Mouse (Mus musculus): ENCODE measurements around the gene Farp1. TPM values are rescaled to one million over a fixed set of nuclear protein-coding genes. Genes with fewer than 3 reads are reported as not detected.
"Not testable (repeated sequence)": the region's sequence is repeated elsewhere in the genome, so short reads cannot be mapped to it uniquely, and the experiment has no call there.

Farp1 gene
- polyA plus RNA-seq, 1 experiment from 2014 or later = 22.4 TPM

DNA sequence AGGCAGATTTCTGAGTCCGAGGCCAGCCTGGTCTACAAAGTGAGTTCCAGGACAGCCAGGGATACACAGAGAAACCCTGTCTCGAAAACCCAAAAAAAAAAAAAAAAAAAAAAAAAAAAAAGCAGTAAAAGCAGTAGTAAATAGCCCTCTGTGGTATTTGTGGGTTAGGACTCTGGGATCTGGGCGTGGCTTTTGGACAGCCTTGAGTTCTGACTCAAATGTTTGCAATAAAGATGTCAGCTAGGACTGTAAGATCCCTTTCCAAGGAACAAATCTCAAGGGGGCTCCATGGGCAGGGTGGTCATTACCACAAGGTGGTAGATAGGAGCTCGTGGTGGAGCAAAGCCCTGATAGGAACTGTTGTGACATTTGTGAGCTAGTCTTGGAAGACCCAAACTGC lies 16.0 kb downstream of the Farp1 start:
- H3K9me3 ChIP-seq (ENCODE audit: control insufficient read depth, low read length); H3K4me3 ChIP-seq (ENCODE audit: low read depth, low read length); ATAC-seq (ENCODE audit: low FRiP score); H3K36me3 ChIP-seq (ENCODE audit: control insufficient read depth, insufficient read depth, low read length); H3K4me2 ChIP-seq; H3K27me3 ChIP-seq (ENCODE audit: control insufficient read depth, insufficient read depth, low read length); H3K27ac ChIP-seq (ENCODE audit: low read depth, low read length); DNase-seq (ENCODE audit: low spot score, missing footprints); H3K9ac ChIP-seq (ENCODE audit: low read length): not testable (repeated sequence)
- 88% methylated on average over 3 of the region's 4 CpGs for WGBS
- peaks cover 16% of the 10 kb centered on the region for H3K4me1 ChIP-seq (ENCODE audit: control insufficient read depth, insufficient read depth, low read length)

DNA sequence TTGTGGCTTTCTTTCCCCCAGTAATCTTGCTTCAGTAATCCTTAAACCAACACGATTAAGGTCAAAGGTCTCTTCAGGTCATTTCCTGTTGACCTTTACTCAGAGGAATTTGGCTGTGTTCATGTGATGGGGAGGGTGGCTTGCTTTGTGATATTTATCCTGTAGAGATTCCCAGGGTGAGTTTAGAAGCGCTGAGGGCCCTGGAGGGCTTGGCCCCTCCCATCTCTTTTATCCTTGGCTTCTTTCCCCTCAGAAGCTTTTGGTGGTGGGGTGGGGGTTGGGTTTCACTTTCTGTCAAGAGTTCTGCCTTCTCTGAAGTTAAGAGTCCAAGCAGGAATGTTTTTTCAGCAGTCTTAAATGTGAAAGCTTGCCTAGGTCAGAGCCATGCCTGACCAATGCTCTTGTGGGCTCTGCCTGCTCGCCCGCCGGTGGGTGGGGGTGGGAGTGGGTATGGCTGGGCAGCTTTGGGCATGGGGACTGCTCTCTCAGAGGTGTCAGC lies 18.1 kb downstream of the Farp1 start:
- Histone ChIP-seq H3K27me3 (ENCODE audit: control insufficient read depth, insufficient read depth, low read length) (peaks cover 9% of the 10 kb centered on the region), H3K9me3 (ENCODE audit: control insufficient read depth, low read length) (no peaks in the 10 kb centered on the region), H3K27ac (ENCODE audit: low read depth, low read length) (no peak overlapping the region), H3K36me3 (ENCODE audit: control insufficient read depth, insufficient read depth, low read length) (no peaks in the 10 kb centered on the region), H3K4me2 (peak overlapping the region; percentile 18; the same call in 1 of the 2 replicates), H3K4me3 (ENCODE audit: low read depth, low read length) (no peak overlapping the region), H3K9ac (ENCODE audit: low read length) (no peak overlapping the region), H3K4me1 (ENCODE audit: control insufficient read depth, insufficient read depth, low read length) (peaks cover 16% of the 10 kb centered on the region)
- DNase-seq (ENCODE audit: low spot score, missing footprints) (peak; percentile 90), ATAC-seq (ENCODE audit: low FRiP score) (peak; percentile 82)
- 0% methylated on average over 5 of the region's 5 CpGs for WGBS

DNA sequence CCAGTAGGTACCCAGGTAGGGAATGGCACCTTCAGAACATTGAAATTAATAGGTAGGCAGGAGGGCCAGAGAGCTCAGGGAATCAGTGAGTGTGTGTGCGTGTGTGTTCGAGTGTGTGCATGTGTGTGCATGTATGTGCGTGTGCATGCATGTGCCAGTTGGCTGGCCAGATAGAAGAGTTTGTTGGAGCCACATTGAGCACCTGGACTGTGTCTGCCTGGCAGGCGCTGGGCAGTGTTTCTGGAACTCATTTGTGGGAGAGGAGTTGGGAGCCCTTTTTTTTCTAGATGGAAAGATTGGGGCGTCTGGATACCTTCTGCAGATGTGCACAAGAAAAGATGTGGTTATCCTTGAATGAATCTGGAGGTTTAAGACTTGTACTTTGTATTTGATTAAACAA lies 19.1 kb downstream of the Farp1 start:
- Histone ChIP-seq H3K4me1 (ENCODE audit: control insufficient read depth, insufficient read depth, low read length) (peaks cover 18% of the 10 kb centered on the region), H3K9ac (ENCODE audit: low read length) (no peak overlapping the region), H3K27ac (ENCODE audit: low read depth, low read length) (no peak overlapping the region), H3K36me3 (ENCODE audit: control insufficient read depth, insufficient read depth, low read length) (no peaks in the 10 kb centered on the region), H3K27me3 (ENCODE audit: control insufficient read depth, insufficient read depth, low read length) (peaks cover 9% of the 10 kb centered on the region), H3K4me2 (no peak overlapping the region), H3K4me3 (ENCODE audit: low read depth, low read length) (no peak overlapping the region), H3K9me3 (ENCODE audit: control insufficient read depth, low read length) (no peaks in the 10 kb centered on the region)
- WGBS = 60% methylated on average over 5 of the region's 5 CpGs
- DNase-seq (ENCODE audit: low spot score, missing footprints) (no peak), ATAC-seq (ENCODE audit: low FRiP score) (no peak)

DNA sequence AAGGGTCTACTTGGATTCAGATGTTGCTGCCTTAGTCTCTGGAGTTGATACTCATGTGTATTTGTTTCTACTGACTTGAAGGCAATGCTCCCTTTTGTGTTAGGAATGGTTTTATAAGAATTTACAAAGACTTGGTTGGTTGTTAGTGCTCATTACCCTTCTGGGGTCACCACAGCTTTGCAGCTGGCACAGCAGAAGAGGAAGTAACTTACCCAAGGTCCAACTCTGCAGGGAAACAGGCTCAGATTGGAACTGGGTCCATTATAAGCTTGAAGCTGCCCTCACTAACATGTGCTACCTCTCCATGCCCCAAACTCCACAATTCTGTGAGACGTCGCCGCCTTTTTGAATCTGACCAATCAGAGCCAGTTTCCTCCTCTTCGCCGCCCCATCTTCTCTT lies 22.8 kb downstream of the Farp1 start:
- Histone ChIP-seq H3K9ac (ENCODE audit: low read length) (no peak overlapping the region), H3K4me2 (no peak overlapping the region), H3K9me3 (ENCODE audit: control insufficient read depth, low read length) (no peaks in the 10 kb centered on the region), H3K4me1 (ENCODE audit: control insufficient read depth, insufficient read depth, low read length) (peaks cover 34% of the 10 kb centered on the region), H3K4me3 (ENCODE audit: low read depth, low read length) (no peak overlapping the region), H3K36me3 (ENCODE audit: control insufficient read depth, insufficient read depth, low read length) (no peaks in the 10 kb centered on the region), H3K27me3 (ENCODE audit: control insufficient read depth, insufficient read depth, low read length) (peaks cover 2% of the 10 kb centered on the region; the same call in 1 of the 2 replicates), H3K27ac (ENCODE audit: low read depth, low read length) (no peak overlapping the region)
- WGBS = 98% methylated on average over 5 of the region's 5 CpGs
- no peak for DNase-seq (ENCODE audit: low spot score, missing footprints)
- ATAC-seq (ENCODE audit: low FRiP score) = no peak

DNA sequence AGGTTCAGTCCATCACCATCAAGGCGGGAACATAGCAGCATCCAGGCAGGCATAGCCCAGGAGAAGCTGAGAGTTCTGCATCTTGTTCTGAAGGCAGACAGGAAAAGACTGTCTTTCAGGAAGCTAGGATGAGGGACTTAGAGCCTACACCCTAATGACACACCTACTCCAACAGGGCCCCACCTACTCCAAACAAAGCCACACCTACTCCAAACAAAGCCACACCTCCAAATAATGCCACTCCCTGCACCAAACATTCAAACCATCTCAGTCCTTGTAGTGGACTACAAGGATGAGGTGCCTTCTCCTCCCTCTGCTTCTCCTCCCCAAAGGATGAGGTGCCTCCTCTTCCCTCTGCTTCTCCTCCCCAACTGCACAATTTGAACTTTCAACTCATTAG lies 23.5 kb downstream of the Farp1 start:
- Histone ChIP-seq H3K9ac (ENCODE audit: low read length) (no peak overlapping the region), H3K27me3 (ENCODE audit: control insufficient read depth, insufficient read depth, low read length) (peaks cover 2% of the 10 kb centered on the region; the same call in 1 of the 2 replicates), H3K4me1 (ENCODE audit: control insufficient read depth, insufficient read depth, low read length) (peaks cover 28% of the 10 kb centered on the region), H3K9me3 (ENCODE audit: control insufficient read depth, low read length) (no peaks in the 10 kb centered on the region), H3K4me3 (ENCODE audit: low read depth, low read length) (no peak overlapping the region), H3K4me2 (no peak overlapping the region), H3K36me3 (ENCODE audit: control insufficient read depth, insufficient read depth, low read length) (no peaks in the 10 kb centered on the region), H3K27ac (ENCODE audit: low read depth, low read length) (no peak overlapping the region)
- ATAC-seq (ENCODE audit: low FRiP score) (no peak), DNase-seq (ENCODE audit: low spot score, missing footprints) (no peak)
- WGBS = 91% methylated on average over 1 of the region's 1 CpGs

DNA sequence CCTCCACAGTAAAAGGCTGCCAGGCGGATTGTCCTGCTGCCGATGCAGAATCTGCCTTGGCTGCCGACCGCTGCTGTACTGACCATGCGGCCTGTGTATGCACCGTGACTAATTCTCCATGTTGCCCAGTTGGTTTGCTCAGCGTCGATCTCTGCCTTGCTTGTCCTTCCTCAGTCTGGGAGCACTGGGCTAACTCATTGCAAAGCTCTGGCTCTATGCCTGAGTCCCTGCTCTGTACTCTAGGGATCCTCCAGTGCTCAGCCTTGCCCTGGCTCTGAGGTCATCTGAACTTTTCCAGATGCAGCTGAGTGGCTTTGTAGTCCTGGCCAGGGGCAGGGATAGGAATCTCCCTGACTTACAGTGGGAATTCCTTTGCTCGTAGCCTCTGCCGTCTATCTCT lies 24.3 kb downstream of the Farp1 start:
- Histone ChIP-seq H3K27me3 (ENCODE audit: control insufficient read depth, insufficient read depth, low read length) (no peaks in the 10 kb centered on the region; the same call in 1 of the 2 replicates), H3K9ac (ENCODE audit: low read length) (no peak overlapping the region), H3K4me2 (no peak overlapping the region), H3K4me1 (ENCODE audit: control insufficient read depth, insufficient read depth, low read length) (peaks cover 26% of the 10 kb centered on the region), H3K9me3 (ENCODE audit: control insufficient read depth, low read length) (no peaks in the 10 kb centered on the region), H3K4me3 (ENCODE audit: low read depth, low read length) (no peak overlapping the region), H3K36me3 (ENCODE audit: control insufficient read depth, insufficient read depth, low read length) (no peaks in the 10 kb centered on the region), H3K27ac (ENCODE audit: low read depth, low read length) (no peak overlapping the region)
- peak; percentile 88 for DNase-seq (ENCODE audit: low spot score, missing footprints)
- peak; percentile 41; the same call in 1 of the 2 replicates for ATAC-seq (ENCODE audit: low FRiP score)
- 27% methylated on average over 10 of the region's 10 CpGs for WGBS

DNA sequence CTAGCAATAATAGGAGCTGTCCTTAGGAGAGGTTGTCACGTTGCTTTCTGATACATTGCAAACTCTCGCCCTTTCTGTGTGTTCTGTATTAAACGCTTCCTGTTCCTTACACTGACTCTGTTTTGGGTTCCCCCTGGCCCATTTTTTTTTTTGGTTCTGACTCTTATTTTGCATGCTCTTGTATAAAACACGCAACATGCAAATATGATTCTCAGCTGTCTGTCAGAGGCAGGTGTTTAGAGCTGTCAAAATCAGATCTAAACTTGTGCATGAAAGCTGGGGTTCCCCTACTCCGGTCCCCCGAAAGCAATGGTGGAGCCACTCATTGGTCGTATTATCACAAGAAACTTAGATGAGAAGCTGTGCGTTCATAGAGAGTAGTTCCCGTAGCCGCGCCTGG lies 25.5 kb downstream of the Farp1 start:
- H3K4me3 ChIP-seq (ENCODE audit: low read depth, low read length) = no peak overlapping the region
- DNase-seq (ENCODE audit: low spot score, missing footprints) (no peak), ATAC-seq (ENCODE audit: low FRiP score) (no peak)
- peaks cover 24% of the 10 kb centered on the region for H3K4me1 ChIP-seq (ENCODE audit: control insufficient read depth, insufficient read depth, low read length)
- no peak overlapping the region for H3K9ac ChIP-seq (ENCODE audit: low read length)
- no peak overlapping the region for H3K27ac ChIP-seq (ENCODE audit: low read depth, low read length)
- 60% methylated on average over 11 of the region's 11 CpGs for WGBS
- no peaks in the 10 kb centered on the region; the same call in 1 of the 2 replicates for H3K27me3 ChIP-seq (ENCODE audit: control insufficient read depth, insufficient read depth, low read length)
- no peaks in the 10 kb centered on the region for H3K9me3 ChIP-seq (ENCODE audit: control insufficient read depth, low read length)
- H3K4me2 ChIP-seq = no peak overlapping the region
- no peaks in the 10 kb centered on the region for H3K36me3 ChIP-seq (ENCODE audit: control insufficient read depth, insufficient read depth, low read length)

DNA sequence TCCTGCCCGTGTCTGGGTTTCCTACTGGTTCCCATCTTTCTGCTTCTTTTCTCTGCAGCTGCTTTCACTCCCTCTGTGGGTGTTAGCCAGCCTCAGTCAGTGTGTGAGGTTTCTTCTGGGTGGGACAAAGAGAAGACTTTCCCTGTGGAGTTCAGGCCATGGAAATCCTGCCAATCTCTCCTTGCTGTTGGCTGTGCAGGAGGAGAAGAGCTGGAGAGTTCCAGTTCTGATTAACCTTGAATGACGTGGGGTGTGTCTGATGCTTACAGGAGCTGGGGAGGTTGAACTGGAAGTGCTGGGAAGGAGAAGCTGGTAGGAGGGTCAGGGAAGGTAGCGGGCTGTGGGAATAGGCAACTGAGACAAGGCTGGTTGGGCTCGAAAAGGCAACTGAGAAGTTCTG lies 26.7 kb downstream of the Farp1 start:
- no peak overlapping the region for H3K27ac ChIP-seq (ENCODE audit: low read depth, low read length)
- ATAC-seq (ENCODE audit: low FRiP score) = no peak
- 70% methylated on average over 4 of the region's 4 CpGs for WGBS

DNA sequence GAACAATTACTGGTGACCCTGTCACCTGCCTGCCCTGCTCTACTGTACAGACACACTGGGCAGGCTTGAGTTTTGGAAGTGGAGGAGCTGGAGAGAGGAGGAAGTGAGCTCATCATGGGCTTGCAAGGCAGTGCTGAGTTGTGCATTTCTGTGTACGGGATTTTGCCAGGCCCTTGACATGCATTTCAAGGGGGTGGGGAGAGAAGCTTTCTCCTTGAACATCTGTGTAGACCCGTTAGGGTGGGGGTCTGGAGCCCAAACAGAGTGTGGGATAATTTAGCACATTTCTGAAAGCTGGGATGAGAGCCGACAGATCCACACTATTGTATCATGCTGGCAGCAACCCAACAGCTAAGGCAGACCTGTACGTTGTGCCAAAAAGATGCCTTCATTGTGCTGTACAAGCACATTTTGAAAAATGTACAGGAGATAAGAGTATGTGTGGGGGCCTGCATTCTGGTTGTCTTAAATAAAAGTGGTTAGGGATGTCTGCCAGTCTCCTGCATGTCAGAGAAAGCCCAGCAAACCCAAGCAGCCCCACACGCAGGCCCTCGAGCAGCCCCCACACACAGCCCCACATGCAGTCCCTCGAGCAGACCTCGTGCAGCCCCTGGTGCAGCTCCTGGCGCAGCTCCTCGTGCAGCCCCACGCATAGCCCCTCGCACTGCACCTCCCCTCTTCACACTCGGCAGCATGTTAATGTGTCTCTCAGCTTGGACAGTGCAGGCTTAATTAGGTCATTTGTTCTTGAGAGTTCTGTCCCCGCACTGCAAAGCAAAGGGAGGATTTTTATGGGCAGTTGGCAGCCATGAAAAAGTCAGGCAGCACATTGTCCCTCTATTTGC lies 27.5 kb downstream of the Farp1 start:
- Histone ChIP-seq H3K27me3 (ENCODE audit: control insufficient read depth, insufficient read depth, low read length) (no peaks in the 10 kb centered on the region; the same call in 1 of the 2 replicates), H3K4me1 (ENCODE audit: control insufficient read depth, insufficient read depth, low read length) (peaks cover 24% of the 10 kb centered on the region), H3K4me3 (ENCODE audit: low read depth, low read length) (no peak overlapping the region), H3K36me3 (ENCODE audit: control insufficient read depth, insufficient read depth, low read length) (no peaks in the 10 kb centered on the region), H3K4me2 (no peak overlapping the region), H3K9ac (ENCODE audit: low read length) (no peak overlapping the region), H3K9me3 (ENCODE audit: control insufficient read depth, low read length) (peaks cover 2% of the 10 kb centered on the region; the same call in 1 of the 2 replicates), H3K27ac (ENCODE audit: low read depth, low read length) (no peak overlapping the region)
- DNase-seq (ENCODE audit: low spot score, missing footprints) = no peak
- 43% methylated on average over 14 of the region's 14 CpGs for WGBS
- ATAC-seq (ENCODE audit: low FRiP score) = peak; percentile 71

More for the DNA sequence above, 26.7 kb downstream of the Farp1 start:
- Histone ChIP-seq H3K9ac (ENCODE audit: low read length) (no peak overlapping the region; the same call in 1 of the 2 replicates), H3K9me3 (ENCODE audit: control insufficient read depth, low read length) (peaks cover 2% of the 10 kb centered on the region; the same call in 1 of the 2 replicates), H3K4me2 (no peak overlapping the region), H3K36me3 (ENCODE audit: control insufficient read depth, insufficient read depth, low read length) (no peaks in the 10 kb centered on the region), H3K4me1 (ENCODE audit: control insufficient read depth, insufficient read depth, low read length) (peaks cover 24% of the 10 kb centered on the region), H3K4me3 (ENCODE audit: low read depth, low read length) (no peak overlapping the region), H3K27me3 (ENCODE audit: control insufficient read depth, insufficient read depth, low read length) (no peaks in the 10 kb centered on the region; the same call in 1 of the 2 replicates)
- no peak for DNase-seq (ENCODE audit: low spot score, missing footprints)

All from midbrain, embryonic 11.5 days (tissue).